Mouse (Mus musculus): ENCODE results near the gene Trp53tg5.
A peak's percentile ranks its signal among the peaks of the same experiment; 100 is the strongest.

- TF ChIP-seq CTCF (IDR thresholded peaks at IDR 0.05; ENCODE audit: low read depth): no peak
- peak; percentile 48; the same call in 1 of the 2 replicates for TF ChIP-seq EP300 (IDR thresholded peaks at IDR 0.05; ENCODE audit: low read depth)
Observed at GRCm38 (mm10) chr2:164513389-164513788, 39.9 kb upstream of the Trp53tg5 start.

All from heart, postnatal 0 days (tissue).